Mouse (Mus musculus) embryonic fibroblast, embryonic 13.5 days (primary cell): Measurements from ENCODE around the gene Sptbn2.

ENCODE experiments used
- CTCF ChIP-seq: IDR thresholded peaks from 2 replicates; pipeline ENCODE4 v1.5.1; 2011; ENCODE audit warnings: mild to moderate bottlenecking, control low read depth, low read length, moderate library complexity, borderline replicate concordance; ENCODE audit not compliant: insufficient read depth
- POLR2A ChIP-seq: IDR thresholded peaks from 2 replicates; pipeline ENCODE4 v1.6.1; 2011; ENCODE audit warnings: low read depth, mild to moderate bottlenecking, control low read depth, low read length, moderate library complexity

GRCm38 (mm10) chr19:4698205-4698677, 12.7 kb upstream of the Sptbn2 start, which contains the start of gene Gm960:
- TF ChIP-seq CTCF (no peak), POLR2A (no peak)
